Mouse (Mus musculus) brown adipose tissue, adult 24 weeks (tissue): ENCODE results near the gene Rbl1. TPM values are rescaled to one million over a fixed set of nuclear protein-coding genes. Genes with fewer than 3 reads are reported as not detected.
"Not testable (repeated sequence)": the region's sequence is repeated elsewhere in the genome, so short reads cannot be mapped to it uniquely, and the experiment has no call there.

Source experiments
- H3K27ac ChIP-seq: fragments of 200-500 bp; replicated peaks from 2 replicates; pipeline ENCODE4 v1.5.1; 2012; ENCODE audit warnings: low read depth, mild to moderate bottlenecking, low read length
- H3K4me1 ChIP-seq: fragments of 200-500 bp; 2 replicates; pipeline ENCODE4 v1.6.1; 2012; ENCODE audit warnings: low read length, mixed read lengths; ENCODE audit not compliant: control insufficient read depth, insufficient read depth, insufficient read length
- H3K4me3 ChIP-seq: fragments of 200-500 bp; 2 replicates; pipeline ENCODE4 v1.5.1; 2012; ENCODE audit warnings: low read depth, mild to moderate bottlenecking, low read length, moderate library complexity; ENCODE audit not compliant: insufficient read depth
- polyA plus RNA-seq: library from polyadenylated mRNA; stranded (reverse); fragments of >200 nt; gene quantifications from 2 replicates; pipeline ENCODE4 v1.2.4, GENCODE M21; 2012; ENCODE audit not compliant: missing spikeins, insufficient read depth, insufficient read length

Gene Rbl1
- polyA plus RNA-seq, 1 experiment = 1.5 TPM

DNA sequence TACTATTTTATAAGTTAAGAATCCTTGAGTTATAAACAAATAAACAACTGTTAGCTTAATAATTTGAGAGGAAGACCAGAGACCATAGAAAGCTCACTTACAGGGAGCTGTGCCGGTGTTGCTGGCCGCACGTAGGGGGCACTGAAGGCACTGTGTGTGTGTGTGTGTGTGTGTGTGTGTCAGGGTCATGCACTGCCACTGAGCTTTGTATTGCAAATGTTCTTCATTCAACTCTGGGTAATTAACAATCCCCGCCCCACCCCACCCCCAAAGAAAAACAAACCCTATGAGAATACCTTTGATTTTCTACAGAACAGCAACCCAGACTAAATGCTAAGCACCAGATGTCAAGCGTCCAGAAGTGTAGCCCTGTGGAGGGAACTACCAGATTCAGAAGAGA lies 17.8 kb downstream of the Rbl1 start:
- no peak overlapping the region for H3K27ac ChIP-seq
- no peaks in the 10 kb centered on the region for H3K4me1 ChIP-seq
- no peak overlapping the region for H3K4me3 ChIP-seq

DNA sequence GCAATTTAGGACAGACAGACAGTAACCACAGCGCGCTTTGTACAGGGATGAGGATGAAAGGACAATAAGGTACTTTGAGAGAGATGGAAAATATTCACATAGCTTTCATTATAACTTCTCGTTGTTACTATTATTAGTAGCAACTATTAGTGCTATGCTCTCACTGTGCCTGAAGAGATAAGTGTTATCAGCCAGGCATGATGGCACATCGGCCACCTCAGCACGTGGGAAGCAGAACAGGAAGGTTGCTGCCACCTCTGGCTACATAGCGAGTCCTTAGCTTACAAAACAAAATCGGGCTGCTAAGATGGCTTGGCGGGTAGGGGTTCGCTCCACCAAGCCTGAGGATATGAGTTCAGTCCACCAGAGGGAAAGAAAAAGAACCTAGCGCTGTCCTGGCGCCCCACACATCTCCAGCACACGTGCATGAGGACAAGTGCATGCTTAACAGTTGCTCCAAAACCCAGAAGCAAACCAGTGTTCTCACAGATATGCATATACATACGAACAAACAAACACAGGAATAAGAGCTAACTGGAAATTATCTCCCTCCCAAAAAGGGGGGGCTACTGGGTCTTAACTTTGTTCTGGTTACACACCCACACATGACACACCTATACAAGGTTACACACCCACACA lies 19.2 kb downstream of the Rbl1 start:
- Histone ChIP-seq H3K4me3 (no peak overlapping the region), H3K4me1 (no peaks in the 10 kb centered on the region), H3K27ac (no peak overlapping the region)

DNA sequence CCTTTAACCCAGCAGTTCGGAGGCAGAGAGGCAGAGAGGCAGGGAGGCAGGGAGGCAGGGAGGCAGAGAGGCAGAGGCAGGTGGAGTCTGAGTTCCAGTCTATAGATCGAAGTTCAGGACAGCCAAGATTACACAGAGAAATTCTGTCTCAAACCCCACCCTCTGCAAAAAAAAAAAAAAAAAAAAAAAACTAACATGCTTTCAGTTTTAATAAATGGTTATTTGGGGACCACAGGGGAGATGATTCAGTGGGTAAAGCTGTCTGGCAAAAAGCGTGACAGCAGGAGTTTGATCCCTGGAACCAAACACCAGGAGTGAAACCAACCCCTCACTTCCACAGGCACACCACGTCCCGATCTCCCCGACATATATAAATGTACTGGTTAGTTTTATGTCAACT lies 26.2 kb downstream of the Rbl1 start:
- Histone ChIP-seq H3K27ac (no peak overlapping the region), H3K4me1 (no peaks in the 10 kb centered on the region)

DNA sequence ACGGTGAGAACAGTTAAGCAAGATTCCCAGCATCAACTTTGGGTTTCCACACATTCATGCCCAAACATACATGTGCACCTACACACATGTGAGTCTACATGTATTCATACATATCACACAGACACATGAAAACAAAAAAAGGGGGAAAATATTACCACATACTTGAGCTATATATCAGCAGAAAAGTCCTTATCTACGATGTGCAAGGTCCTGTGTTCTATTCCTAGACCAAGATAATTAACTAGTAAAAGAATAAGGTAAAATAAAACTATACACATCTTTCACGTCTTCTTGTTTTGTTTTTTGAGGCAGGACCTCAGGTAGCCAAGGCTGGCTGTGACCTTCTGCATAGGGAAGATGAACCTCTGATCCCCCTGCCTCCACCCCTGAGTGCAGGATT lies 28.1 kb downstream of the Rbl1 start:
- Histone ChIP-seq H3K4me3 (no peak overlapping the region), H3K27ac (no peak overlapping the region), H3K4me1 (no peaks in the 10 kb centered on the region)

More for the DNA sequence above, 26.2 kb downstream of the Rbl1 start:
- no peak overlapping the region for H3K4me3 ChIP-seq

DNA sequence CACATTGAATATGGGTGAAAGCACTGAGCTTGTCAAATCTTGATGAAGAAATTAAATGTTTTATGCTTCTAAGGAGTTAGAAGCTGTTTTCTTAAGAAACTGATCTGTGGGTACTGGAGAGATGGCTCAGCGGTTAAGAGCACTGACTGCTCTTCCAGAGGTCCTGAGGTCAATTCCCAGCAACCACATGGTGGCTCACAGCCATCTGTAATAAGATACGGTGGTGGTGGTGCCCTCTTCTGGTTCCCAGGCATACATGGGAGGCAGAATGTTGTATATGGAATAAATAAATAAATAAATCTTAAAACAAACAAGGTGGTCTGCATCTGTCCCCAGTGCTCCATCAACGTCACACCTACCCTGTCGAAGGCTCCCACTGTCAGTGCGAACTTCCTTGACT lies 29.9 kb downstream of the Rbl1 start:
- no peaks in the 10 kb centered on the region for H3K4me1 ChIP-seq
- H3K27ac ChIP-seq = no peak overlapping the region

GRCm38 (mm10) chr2:157173555-157173954 lies 30.8 kb downstream of the Rbl1 start:
- H3K4me3 ChIP-seq = no peak overlapping the region
- no peaks in the 10 kb centered on the region for H3K4me1 ChIP-seq
- H3K27ac ChIP-seq = no peak overlapping the region

More for the DNA sequence above, 29.9 kb downstream of the Rbl1 start:
- H3K4me3 ChIP-seq = no peak overlapping the region

GRCm38 (mm10) chr2:157172984-157173383 lies 31.4 kb downstream of the Rbl1 start:
- Histone ChIP-seq H3K4me1 (no peaks in the 10 kb centered on the region), H3K27ac (no peak overlapping the region), H3K4me3 (no peak overlapping the region)

- Histone ChIP-seq H3K27ac (no peak overlapping the region), H3K4me1 (no peaks in the 10 kb centered on the region), H3K4me3 (no peak overlapping the region)
Observed at GRCm38 (mm10) chr2:157170626-157171025, 33.7 kb downstream of the Rbl1 start.

DNA sequence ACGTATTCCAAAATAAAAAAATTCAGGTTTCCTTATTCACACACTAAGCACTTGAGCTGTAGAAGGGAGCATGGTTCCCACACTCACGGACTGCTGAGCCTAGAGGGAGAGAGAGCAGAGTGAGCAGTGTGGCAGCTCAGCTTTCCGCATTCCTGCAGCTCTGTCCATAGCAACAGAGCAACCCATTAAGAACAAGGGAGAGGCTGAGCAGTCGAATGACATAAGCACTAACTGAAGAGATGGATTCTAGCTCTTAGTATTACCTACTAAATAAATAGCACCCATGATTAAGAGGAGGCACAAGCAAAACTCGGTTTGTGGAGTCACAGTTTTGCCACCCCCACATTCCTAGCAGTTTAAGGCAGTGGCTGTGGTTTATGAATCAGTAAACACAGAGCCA lies 34.2 kb downstream of the Rbl1 start:
- no peak overlapping the region for H3K4me3 ChIP-seq
- no peak overlapping the region for H3K27ac ChIP-seq
- H3K4me1 ChIP-seq = no peaks in the 10 kb centered on the region

GRCm38 (mm10) chr2:157166371-157167080 lies 37.8 kb downstream of the Rbl1 start:
- Histone ChIP-seq H3K27ac (no peak overlapping the region), H3K4me3 (no peak overlapping the region), H3K4me1 (no peaks in the 10 kb centered on the region)

- not testable (repeated sequence) for H3K4me3 ChIP-seq, H3K4me1 ChIP-seq, H3K27ac ChIP-seq
Observed at GRCm38 (mm10) chr2:157165312-157166224, 38.8 kb downstream of the Rbl1 start.

DNA sequence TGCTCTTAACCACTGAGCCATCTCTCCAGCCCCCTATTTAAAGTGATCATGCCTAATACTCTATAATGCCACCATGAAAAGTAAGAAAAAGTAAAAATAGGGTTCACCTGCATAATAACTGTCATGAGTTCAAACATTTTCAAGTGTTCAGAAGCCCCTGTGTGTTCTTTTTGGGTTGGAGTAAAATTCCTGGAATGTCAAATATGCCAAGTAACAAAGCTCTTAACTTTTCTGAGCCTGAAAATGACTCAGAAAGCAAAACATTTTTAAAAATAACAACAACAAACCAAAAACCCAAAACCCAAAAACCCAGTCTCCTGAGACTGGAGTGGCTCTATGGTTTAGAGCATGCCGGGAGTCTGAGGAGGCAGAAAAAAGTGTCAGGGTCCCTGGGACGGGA lies 40.2 kb downstream of the Rbl1 start:
- Histone ChIP-seq H3K4me3 (no peak overlapping the region), H3K4me1 (no peaks in the 10 kb centered on the region), H3K27ac (no peak overlapping the region)

GRCm38 (mm10) chr2:157156079-157156478 lies 48.3 kb downstream of the Rbl1 start:
- H3K27ac ChIP-seq = no peak overlapping the region
- H3K4me3 ChIP-seq = no peak overlapping the region
- H3K4me1 ChIP-seq = no peaks in the 10 kb centered on the region

- no peak overlapping the region for H3K27ac ChIP-seq
- no peak overlapping the region for H3K4me3 ChIP-seq
- no peaks in the 10 kb centered on the region for H3K4me1 ChIP-seq
Observed at GRCm38 (mm10) chr2:157153235-157153634, 51.1 kb downstream of the Rbl1 start.

DNA sequence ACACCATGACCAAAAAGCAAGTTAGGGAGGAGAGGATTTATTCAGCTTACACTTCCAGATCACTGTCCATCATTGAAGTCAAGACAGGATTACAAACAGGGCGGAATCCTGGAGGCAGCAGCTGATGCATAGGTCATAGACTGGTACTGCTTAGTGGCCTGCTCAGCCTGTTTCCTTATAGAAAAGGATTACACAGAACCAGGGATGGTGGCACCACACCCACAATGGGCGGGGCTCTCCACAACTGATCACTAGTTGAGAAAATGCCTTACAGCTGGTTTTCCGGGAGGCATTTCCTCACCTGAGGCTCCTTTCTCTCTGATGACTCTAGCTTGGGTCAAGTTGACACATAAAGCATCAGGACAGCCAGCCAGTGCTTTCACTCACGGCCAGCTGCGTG lies 55.9 kb downstream of the Rbl1 start:
- H3K4me1 ChIP-seq = no peaks in the 10 kb centered on the region
- no peak overlapping the region for H3K27ac ChIP-seq
- no peak overlapping the region for H3K4me3 ChIP-seq
